Mouse (Mus musculus) embryonic facial prominence, embryonic 13.5 days (tissue): ENCODE data around the gene Rgs6. TPM values are rescaled to one million over a fixed set of nuclear protein-coding genes. Genes with fewer than 3 reads are reported as not detected.

ENCODE experiments used
- ATAC-seq: fragments of 200-750 bp; cut with Nextera tagmentation; 2 replicates; pipeline ENCODE4 v1.8.0; 2017; ENCODE audit warnings: low read depth; ENCODE audit not compliant: insufficient number of reproducible peaks, insufficient read depth, low FRiP score, low TSS enrichment
- H3K27ac ChIP-seq: fragments of 300-500 bp; sonication (generic); 2 replicates; pipeline ENCODE4 v1.5.1; 2015; ENCODE audit warnings: moderate library complexity, mild to moderate bottlenecking, inconsistent platforms
- H3K27me3 ChIP-seq: fragments of 300-500 bp; sonication (generic); 2 replicates; pipeline ENCODE4 v1.6.1; 2015; ENCODE audit warnings: mild to moderate bottlenecking, inconsistent platforms
- H3K36me3 ChIP-seq: fragments of 300-500 bp; sonication (generic); 2 replicates; pipeline ENCODE4 v1.6.1; 2015; ENCODE audit warnings: mild to moderate bottlenecking, inconsistent platforms
- H3K4me1 ChIP-seq: fragments of 300-500 bp; sonication (generic); 2 replicates; pipeline ENCODE4 v1.6.1; 2015; ENCODE audit warnings: inconsistent platforms
- H3K4me2 ChIP-seq: fragments of 300-500 bp; sonication (generic); 2 replicates; pipeline ENCODE4 v1.6.1; 2015; ENCODE audit warnings: moderate library complexity, mild to moderate bottlenecking, inconsistent platforms
- H3K4me3 ChIP-seq: fragments of 300-500 bp; sonication (generic); 2 replicates; pipeline ENCODE4 v1.5.1; 2015; ENCODE audit warnings: mild to moderate bottlenecking, inconsistent platforms
- H3K9ac ChIP-seq: fragments of 300-500 bp; sonication (generic); 2 replicates; pipeline ENCODE4 v1.6.1; 2015; ENCODE audit warnings: mild to moderate bottlenecking, inconsistent platforms
- H3K9me3 ChIP-seq: fragments of 300-500 bp; sonication (generic); 2 replicates; pipeline ENCODE4 v1.6.1; 2016; ENCODE audit warnings: inconsistent platforms
- WGBS: fragments of 180-500 bp; shearing (Covaris S2); methylation state at CpG from one replicate; pipeline ENCODE4 v1.1.7; 2015; ENCODE audit warnings: mixed read lengths; 5-methylcytosine and 5-hydroxymethylcytosine counted together
- polyA plus RNA-seq: library from polyadenylated mRNA; unstranded; fragments of >200 nt; fragmentation: Nextera tagmentation; extraction: Ambion mirVana; gene quantifications from 2 replicates; pipeline ENCODE4 v1.2.1, GENCODE M21; 2015

Gene Rgs6
- polyA plus RNA-seq, 1 experiment from 2014 or later = 11.9 TPM

DNA sequence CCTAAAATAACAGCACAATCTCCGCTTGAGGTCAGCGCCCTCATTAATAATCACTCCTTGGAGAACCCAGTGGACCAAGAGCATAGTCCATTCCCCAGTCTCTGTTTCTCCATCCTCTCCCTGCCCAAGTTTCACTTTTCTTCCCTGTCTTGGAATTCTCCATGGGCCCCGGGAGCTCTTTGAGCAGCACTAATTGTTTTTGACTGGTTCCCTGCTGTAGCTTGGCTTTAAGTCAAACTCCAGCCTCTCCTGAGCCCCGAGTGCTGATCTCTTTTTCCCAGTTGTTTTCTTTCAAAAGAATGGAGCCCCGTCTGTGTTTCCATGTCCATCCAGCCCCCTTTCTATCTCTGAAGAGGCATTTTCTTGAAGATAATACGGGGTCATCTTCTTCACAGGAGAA is 12.3 kb downstream of the Rgs6 start:
- no peak for ATAC-seq
- WGBS = 44% methylated on average over 6 of the region's 6 CpGs

DNA sequence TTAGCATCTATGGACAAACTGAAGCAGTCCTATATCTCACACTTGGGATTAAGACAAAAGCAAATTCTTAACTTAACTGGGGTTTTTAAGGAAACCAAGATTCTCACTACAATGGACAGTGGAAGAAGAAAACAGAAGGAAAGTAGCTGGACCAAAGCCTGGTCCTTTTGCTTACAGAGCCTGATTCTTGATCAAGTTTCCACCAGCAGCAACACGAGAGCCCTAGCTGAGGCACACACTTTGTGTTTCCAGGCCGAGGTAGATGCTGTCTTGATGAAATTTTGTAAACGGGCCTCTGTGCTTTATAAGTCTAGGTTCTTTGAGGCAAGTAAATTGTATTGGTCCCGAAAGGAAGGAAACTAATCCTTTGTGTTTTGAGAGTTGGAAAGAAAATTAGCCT is 14.7 kb downstream of the Rgs6 start:
- no peak for ATAC-seq
- 54% methylated on average over 4 of the region's 4 CpGs for WGBS
- 0 out of 2 replicates have a peak, but pooled peaks cover 14% of the 10 kb centered on the region for H3K4me1 ChIP-seq

More for the DNA sequence above, 12.3 kb downstream of the Rgs6 start:
- H3K36me3 ChIP-seq = no peaks in the 10 kb centered on the region
- no peaks in the 10 kb centered on the region for H3K27me3 ChIP-seq
- no peak overlapping the region for H3K4me2 ChIP-seq
- no peak overlapping the region for H3K27ac ChIP-seq
- H3K4me1 ChIP-seq = 0 out of 2 replicates have a peak, but pooled peaks cover 14% of the 10 kb centered on the region
- H3K4me3 ChIP-seq = no peak overlapping the region
- no peak overlapping the region for H3K9ac ChIP-seq
- H3K9me3 ChIP-seq = no peaks in the 10 kb centered on the region

DNA sequence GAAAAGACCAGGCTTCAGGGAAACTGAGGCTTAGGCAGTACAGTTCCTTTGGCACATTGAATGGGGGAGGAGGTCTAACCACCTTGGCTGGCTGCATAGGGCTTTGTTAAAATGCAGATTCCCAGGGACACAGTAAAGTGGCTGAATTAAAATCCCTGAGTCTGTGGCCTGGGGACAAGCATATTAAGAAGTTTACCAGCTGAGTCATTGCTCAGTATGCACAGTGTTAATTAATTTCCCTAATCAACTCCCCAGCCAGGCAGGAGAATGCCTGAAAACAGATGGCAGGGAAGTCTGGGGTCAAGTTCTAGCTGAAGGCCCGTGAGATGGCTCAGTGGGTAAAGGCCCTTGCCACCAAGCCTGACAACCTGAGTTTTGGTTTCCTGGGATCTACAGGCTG is 15.2 kb downstream of the Rgs6 start:
- Histone ChIP-seq H3K9ac (no peak overlapping the region), H3K4me3 (no peak overlapping the region), H3K27me3 (no peaks in the 10 kb centered on the region), H3K4me1 (0 out of 2 replicates have a peak, but pooled peaks cover 14% of the 10 kb centered on the region), H3K9me3 (no peaks in the 10 kb centered on the region; the same call in 1 of the 2 replicates), H3K27ac (no peak overlapping the region), H3K4me2 (no peak overlapping the region), H3K36me3 (no peaks in the 10 kb centered on the region)
- no peak for ATAC-seq
- 36% methylated on average over 1 of the region's 1 CpGs for WGBS

More for the DNA sequence above, 14.7 kb downstream of the Rgs6 start:
- no peaks in the 10 kb centered on the region for H3K36me3 ChIP-seq
- no peaks in the 10 kb centered on the region for H3K27me3 ChIP-seq
- H3K27ac ChIP-seq = no peak overlapping the region
- H3K4me2 ChIP-seq = no peak overlapping the region
- H3K9ac ChIP-seq = no peak overlapping the region
- H3K4me3 ChIP-seq = no peak overlapping the region
- no peaks in the 10 kb centered on the region; the same call in 1 of the 2 replicates for H3K9me3 ChIP-seq

DNA sequence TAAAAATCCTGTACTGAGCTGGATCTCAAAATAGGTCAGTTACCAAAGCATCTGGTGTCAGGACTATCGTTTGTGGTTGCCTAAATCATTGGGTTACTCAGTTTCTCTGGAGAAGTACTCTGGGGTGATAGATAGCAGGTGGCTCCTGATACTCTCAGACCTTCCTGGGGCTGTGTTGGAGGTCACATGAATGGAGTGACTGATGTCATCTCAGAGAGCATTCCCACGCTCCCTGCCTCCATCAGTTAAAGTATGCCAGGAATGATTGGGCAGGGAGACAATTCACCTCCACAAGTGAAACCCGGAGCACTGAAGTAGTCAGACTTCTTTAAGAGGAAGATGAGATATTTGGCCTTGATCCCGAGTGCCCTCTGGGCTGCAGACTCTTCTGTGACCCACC is 15.9 kb downstream of the Rgs6 start:
- Histone ChIP-seq H3K4me3 (no peak overlapping the region), H3K4me2 (no peak overlapping the region), H3K4me1 (0 out of 2 replicates have a peak, but pooled peaks cover 14% of the 10 kb centered on the region), H3K27me3 (no peaks in the 10 kb centered on the region), H3K27ac (no peak overlapping the region), H3K9ac (no peak overlapping the region), H3K9me3 (no peaks in the 10 kb centered on the region; the same call in 1 of the 2 replicates), H3K36me3 (no peaks in the 10 kb centered on the region)
- no peak for ATAC-seq
- WGBS = 67% methylated on average over 4 of the region's 4 CpGs

DNA sequence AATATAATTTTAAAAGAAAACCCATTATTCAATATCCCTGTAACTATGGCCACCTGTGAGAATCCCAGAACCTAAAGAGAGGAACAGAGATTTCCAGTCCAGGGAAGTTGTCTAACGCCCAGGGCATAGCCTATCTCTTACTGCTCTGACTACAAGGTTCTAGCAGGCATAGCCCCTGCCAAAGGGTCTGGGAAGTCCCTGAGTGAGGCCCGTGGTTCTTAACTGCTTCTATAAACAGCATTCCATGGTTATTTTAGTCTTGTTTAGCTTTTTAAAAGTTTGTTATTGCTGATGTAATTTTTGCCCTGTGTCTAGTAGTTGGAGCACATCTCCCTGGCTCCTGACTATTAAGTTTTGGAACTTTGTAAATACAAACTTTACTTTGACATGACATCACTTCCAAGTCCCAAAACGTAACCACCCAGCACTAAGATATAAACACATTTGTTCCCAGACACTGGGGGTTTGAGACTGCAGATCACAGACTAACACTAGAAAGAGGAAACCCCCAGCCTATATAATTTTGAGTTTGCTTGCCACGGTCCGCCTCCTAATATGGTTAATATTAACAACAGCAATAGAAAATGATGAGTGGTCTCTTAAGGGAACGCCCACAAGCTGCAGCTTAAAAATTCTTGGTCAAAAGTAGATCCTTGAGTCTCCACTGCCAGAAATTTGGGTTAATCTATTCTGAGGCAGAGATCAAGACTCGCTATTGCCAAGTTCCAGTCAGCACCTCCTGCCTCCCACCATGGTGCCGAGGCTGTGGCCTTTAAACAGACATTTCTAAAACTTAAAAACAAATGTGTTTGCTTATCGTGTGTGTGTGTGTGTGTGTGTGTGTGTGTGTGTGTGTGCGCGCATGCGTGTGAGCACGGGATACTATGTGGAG is 24.9 kb downstream of the Rgs6 start:
- Histone ChIP-seq H3K4me3 (no peak overlapping the region), H3K27me3 (peaks cover 31% of the 10 kb centered on the region), H3K27ac (no peak overlapping the region), H3K4me2 (no peak overlapping the region), H3K9ac (no peak overlapping the region), H3K9me3 (no peaks in the 10 kb centered on the region), H3K4me1 (peaks cover 17% of the 10 kb centered on the region), H3K36me3 (no peaks in the 10 kb centered on the region)
- no peak for ATAC-seq
- 73% methylated on average over 13 of the region's 13 CpGs for WGBS

DNA sequence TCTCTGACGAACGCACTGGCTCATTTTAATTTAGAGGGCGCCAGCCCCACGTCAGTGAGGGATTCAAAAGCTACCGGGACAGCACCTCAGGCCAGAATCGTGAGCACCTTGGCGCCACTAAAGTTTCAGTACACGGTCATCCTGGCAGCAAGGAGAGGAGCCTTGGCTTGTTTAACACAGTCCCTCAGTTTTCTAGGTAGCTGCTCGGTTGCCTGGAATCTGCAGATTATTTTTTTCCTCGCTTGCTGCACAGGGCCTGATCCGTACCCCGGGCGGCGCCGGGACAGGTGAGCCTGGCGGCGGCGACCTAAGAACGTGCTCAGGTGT is 28.4 kb downstream of the Rgs6 start:
- peak overlapping the region; percentile 73 for H3K9ac ChIP-seq

DNA sequence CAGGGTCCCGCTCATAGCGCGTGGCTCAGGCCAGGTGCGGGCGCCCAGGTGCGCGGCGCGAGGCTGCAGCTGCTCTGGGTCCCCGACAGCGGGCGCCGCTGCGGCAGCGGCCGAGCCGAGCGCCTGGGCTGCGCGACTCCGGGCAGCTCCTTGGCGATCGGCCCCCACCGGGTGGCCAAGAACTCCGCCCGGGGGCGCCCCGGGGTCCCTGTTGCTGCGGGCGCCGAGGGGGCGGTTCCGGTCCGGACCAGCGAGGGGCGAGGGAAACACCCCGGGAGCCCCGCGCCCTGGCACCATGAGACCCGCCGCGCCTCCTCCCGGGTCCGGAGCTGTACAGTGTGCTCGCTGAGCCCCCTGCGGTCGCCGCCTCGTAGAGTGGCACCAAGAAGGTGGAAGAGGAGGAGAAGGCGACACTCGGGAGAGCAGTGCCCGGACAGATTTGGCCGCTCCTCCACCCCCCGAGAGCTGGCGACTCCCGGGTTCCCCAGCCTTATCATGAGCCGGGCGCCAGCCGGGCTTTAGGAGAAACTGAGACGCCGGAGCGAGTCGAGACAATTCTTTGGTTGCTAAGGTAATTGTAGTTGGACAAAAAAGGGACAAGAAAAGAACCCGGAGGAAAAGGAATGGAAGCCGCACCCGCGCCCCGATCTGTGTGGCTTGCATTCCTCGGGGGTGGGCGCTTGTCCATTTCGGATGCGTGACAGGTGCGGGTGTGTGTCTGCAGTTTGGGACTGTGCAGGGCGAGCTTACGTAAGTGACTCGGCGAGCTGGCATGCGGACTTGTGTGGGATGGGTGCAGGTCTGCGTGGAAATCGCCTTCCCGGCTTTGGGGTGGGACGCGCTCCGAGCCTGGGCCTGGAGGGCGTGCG is 29.0 kb downstream of the Rgs6 start:
- Histone ChIP-seq H3K27me3 (peaks cover 58% of the 10 kb centered on the region), H3K9ac (peak overlapping the region; percentile 73), H3K4me2 (peak overlapping the region; percentile 91), H3K36me3 (no peaks in the 10 kb centered on the region), H3K9me3 (no peaks in the 10 kb centered on the region), H3K4me3 (peak overlapping the region; percentile 66), H3K4me1 (peaks cover 17% of the 10 kb centered on the region), H3K27ac (no peak overlapping the region)
- peak; percentile 78 for ATAC-seq
- under 1% methylated on average over 86 of the region's 86 CpGs for WGBS

More for the DNA sequence above, 28.4 kb downstream of the Rgs6 start:
- Histone ChIP-seq H3K27ac (no peak overlapping the region), H3K36me3 (no peaks in the 10 kb centered on the region), H3K4me2 (peak overlapping the region; percentile 91), H3K4me1 (peaks cover 17% of the 10 kb centered on the region), H3K9me3 (no peaks in the 10 kb centered on the region), H3K4me3 (peak overlapping the region; percentile 66), H3K27me3 (peaks cover 58% of the 10 kb centered on the region)
- ATAC-seq = peak; percentile 33; the same call in 1 of the 2 replicates
- WGBS = 2% methylated on average over 19 of the region's 19 CpGs

DNA sequence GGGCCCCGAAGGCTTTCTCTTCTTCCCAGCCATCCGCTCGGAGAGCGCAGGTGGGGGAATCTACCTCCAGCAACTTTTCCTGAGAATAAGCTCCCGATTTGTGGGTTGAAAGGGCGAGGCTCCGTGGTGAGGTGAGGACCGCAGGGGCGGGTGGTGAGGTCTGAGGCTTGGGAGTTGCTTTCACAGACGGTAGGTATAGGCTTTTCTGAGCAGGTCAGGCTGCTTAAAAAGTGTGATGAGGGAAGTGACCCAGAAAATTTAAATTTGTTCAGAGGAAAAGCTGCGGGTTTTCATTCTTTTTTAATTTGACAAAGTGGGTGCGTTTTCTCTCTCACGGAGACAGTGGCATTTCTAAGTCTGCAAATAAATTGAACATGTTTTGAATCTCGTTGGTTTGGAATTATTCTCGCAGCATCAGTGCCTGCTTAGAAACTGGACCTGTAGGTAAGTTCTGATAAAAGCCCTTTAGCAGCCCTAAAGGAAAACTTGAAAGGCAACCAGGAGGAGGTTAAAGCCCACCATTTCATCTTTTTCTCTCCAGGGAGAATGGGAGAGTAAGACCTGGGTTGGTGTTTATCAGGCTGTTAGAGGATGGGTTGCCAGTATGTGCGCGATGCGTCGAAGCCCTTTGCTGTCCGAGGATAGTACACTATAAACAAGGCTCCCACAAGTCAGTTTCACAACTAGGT is 29.7 kb downstream of the Rgs6 start:
- H3K4me3 ChIP-seq = peak overlapping the region; percentile 66
- peak overlapping the region; percentile 91 for H3K4me2 ChIP-seq
- no peak overlapping the region for H3K27ac ChIP-seq
- peaks cover 58% of the 10 kb centered on the region for H3K27me3 ChIP-seq
- WGBS = 12% methylated on average over 20 of the region's 20 CpGs
- ATAC-seq = no peak
- H3K4me1 ChIP-seq = peaks cover 17% of the 10 kb centered on the region
- H3K9me3 ChIP-seq = no peaks in the 10 kb centered on the region
- no peaks in the 10 kb centered on the region for H3K36me3 ChIP-seq
- peak overlapping the region; percentile 73 for H3K9ac ChIP-seq

DNA sequence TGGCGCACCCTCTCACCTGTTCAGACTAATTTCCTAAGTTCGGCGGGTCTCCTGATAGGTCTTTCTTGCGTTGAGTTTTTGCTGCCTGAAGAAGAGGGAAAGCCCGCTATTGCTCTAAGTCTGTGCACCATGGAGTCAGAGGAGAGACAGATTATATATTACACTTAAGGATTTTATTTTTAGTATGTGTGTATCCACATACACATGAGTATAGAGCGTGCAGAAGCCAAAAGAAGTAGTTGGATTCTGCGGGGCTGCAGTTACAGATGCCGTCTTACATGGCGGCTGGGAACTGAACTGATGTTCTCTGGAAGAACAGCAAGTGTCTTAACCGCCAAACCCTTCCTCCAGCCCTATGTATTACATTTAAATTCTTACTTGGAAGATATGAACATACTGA is 52.3 kb downstream of the Rgs6 start:
- no peak overlapping the region for H3K4me2 ChIP-seq
- no peak overlapping the region for H3K27ac ChIP-seq
- no peaks in the 10 kb centered on the region for H3K27me3 ChIP-seq
- WGBS = 94% methylated on average over 10 of the region's 10 CpGs
- no peak overlapping the region for H3K9ac ChIP-seq
- no peak overlapping the region for H3K4me3 ChIP-seq
- H3K4me1 ChIP-seq = no peaks in the 10 kb centered on the region
- ATAC-seq = no peak
- no peaks in the 10 kb centered on the region for H3K9me3 ChIP-seq
- no peaks in the 10 kb centered on the region for H3K36me3 ChIP-seq

DNA sequence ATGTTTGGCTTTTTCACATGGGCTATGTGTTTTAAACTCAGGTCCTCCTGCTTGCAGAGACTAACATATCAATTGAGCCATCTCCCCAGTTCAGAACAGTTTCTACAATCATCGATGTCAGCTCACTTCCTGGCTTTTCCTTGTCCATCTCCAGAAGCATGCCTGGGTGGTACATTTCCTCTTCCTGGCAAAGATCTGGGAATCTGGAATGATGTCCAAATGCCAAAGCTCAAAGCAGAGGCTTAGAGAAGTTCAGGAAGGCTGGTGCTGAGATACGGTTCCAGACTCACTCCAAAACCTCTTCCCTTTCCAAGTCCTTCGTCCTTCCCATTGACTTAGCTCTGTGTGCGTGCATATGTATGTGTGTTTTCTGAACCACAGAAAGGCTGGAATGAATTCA is 59.8 kb downstream of the Rgs6 start:
- ATAC-seq = no peak
- no peak overlapping the region for H3K9ac ChIP-seq
- H3K4me2 ChIP-seq = no peak overlapping the region
- no peaks in the 10 kb centered on the region for H3K27me3 ChIP-seq
- no peak overlapping the region for H3K4me3 ChIP-seq
- H3K4me1 ChIP-seq = no peaks in the 10 kb centered on the region
- H3K36me3 ChIP-seq = no peaks in the 10 kb centered on the region
- no peaks in the 10 kb centered on the region for H3K9me3 ChIP-seq
- no peak overlapping the region for H3K27ac ChIP-seq
- 88% methylated on average over 4 of the region's 4 CpGs for WGBS

DNA sequence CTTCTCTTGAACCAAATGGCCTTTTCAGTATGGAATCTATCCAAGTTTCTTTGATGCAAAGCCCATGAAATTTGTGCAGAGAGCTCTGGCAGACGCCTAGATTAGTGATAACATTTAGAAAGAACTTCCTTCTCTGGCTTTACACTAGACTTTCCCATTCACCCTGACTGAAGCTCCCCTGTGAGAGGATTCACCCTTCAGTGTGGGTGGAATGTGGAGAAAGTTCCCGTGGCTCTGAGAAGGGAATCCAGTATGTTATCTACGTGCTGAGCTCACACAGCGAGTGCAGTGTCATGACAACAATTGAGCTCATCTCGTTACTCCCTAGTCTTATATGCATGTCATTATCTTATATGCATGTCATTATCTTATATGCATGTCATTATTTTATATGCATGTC is 61.9 kb downstream of the Rgs6 start:
- H3K27ac ChIP-seq = no peak overlapping the region
- no peak overlapping the region for H3K4me3 ChIP-seq
- H3K9ac ChIP-seq = no peak overlapping the region
- H3K4me2 ChIP-seq = no peak overlapping the region
- no peaks in the 10 kb centered on the region for H3K9me3 ChIP-seq
- 64% methylated on average over 5 of the region's 5 CpGs for WGBS
- H3K27me3 ChIP-seq = no peaks in the 10 kb centered on the region
- ATAC-seq = no peak
- H3K36me3 ChIP-seq = no peaks in the 10 kb centered on the region
- no peaks in the 10 kb centered on the region for H3K4me1 ChIP-seq
